Mouse (Mus musculus): ENCODE measurements around the gene Aspscr1. TPM values are rescaled to one million over a fixed set of nuclear protein-coding genes. Genes with fewer than 3 reads are reported as not detected.

The Aspscr1 gene
- total RNA-seq, 2 experiments from 2014 or later, result 34.8 to 39.8 TPM

- DNase-seq, result peak; percentile 89
These were observed 41.1 kb downstream of the Aspscr1 start, which contains the start of the genes Cenpx and Lrrc45 for GRCm38 (mm10) chr11:120713580-120714518. Gene Cenpx (minus strand): TSS chr11:120713738. Gene Lrrc45 (plus strand): TSS chr11:120713925.

DNA sequence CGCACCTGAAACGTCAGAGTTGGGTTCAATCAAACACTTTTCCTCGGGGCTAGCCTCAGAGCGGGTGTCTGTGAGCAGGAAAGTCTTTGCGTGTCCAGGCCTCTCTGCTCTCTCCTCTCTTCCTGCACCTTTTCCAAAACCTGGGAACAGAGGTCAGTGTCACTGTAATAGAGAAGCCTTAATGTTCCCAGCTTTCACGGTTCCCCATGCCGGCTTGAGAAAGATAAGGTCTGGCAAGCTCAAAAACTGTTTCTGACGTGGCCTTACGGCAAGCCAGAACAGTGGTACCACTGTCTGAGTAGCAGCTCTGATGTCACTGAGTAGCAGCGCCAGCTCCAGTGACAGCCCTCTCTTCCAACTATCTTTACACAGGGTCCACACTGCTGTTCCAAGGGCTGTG lies 41.8 kb downstream of the Aspscr1 start:
- DNase-seq, result no peak

DNA sequence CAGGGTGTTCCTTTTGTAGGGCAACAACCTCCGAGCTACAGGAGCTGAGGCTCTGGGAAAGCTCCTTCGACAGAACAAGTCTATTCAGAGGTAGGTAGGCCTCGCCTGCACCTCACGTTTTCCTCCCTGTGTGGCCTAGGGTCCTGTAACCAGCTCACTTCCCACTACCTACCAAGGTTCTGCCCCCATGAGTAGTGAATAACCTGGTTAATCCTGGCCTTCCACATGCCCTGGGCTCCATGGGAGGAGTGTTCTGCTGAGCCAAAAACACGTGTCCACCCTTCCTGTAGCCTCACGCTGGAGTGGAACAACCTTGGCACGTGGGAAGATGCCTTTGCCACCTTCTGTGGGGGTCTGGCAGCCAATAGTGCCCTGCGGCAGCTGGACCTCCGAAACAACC lies 42.4 kb downstream of the Aspscr1 start:
- DNase-seq, result no peak

DNA sequence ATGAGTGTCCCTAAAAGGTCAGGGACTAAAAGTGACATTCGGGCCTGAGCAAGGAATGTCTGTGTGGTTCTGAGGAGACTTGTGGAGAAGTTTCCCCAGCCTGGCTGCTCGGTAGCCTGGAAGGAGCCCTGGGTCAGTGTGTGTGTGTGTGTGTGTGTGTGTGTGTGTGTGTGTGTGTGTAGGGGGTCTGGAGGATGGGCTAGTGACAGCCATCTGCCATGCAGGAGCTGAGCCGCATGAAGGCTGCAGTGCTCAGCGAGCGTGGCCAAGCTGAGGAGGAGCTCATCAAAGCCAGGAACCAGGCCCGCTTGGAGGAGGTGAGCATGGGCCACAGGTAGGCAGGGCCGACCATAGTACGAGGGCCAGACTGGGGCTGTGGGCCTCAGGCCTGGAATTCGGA lies 46.5 kb downstream of the Aspscr1 start:
- no peak for DNase-seq

- no peak for DNase-seq
These were observed 47.1 kb downstream of the Aspscr1 start for GRCm38 (mm10) chr11:120719841-120720376.

- DNase-seq, result peak; percentile 96
These were observed 47.7 kb downstream of the Aspscr1 start for GRCm38 (mm10) chr11:120720450-120720849.

DNA sequence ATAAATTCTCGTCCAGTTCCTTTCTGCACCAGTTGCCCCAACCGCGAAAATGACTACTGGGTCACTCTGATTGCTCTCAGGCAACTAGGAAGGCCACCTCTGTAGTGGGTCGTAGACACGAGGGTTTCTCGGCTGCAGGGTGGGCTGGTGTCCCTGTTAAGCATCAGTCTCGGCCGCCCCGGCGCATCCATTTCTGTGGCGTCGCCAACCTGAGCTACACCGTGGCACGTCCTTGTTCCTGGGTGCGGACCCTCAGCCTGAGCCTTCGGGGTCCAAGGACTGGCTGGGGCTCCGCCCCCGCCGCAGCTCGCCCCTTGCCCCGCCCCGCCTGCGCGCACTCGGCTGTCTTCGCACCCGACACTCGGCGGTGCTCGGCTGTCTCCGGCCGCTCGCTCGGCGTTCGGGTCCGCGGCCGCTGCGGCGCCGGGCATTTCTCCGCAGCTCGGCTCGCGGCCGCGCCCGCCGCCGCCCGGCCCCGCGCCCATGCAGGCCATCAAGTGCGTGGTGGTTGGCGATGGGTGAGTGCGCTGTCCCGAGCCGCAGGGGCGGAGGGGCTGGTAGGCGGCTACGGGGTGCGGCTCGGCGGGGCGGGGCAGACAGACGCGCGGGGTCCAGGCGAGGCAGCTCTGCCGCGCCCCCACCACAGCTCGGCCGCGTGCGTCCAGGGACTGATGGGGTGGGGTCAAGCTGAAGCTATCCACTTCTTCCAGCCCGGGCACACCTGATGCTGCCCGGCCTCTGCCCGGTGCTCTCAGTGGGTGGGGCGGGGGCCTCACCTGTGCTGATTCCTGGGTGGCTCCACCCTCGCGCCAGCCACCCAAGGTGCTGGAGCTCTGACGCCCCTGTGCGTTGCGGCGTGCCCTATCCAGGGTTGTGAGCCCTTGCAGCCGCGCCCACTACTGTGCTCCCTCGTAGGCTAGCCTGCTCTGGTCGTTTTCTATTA lies 48.6 kb downstream of the Aspscr1 start, which contains the start of gene Rac3:
Gene Rac3, plus strand, starts transcription at position 347 of the 943 bp plus-strand sequence.
- DNase-seq, result peak; percentile 70

DNA sequence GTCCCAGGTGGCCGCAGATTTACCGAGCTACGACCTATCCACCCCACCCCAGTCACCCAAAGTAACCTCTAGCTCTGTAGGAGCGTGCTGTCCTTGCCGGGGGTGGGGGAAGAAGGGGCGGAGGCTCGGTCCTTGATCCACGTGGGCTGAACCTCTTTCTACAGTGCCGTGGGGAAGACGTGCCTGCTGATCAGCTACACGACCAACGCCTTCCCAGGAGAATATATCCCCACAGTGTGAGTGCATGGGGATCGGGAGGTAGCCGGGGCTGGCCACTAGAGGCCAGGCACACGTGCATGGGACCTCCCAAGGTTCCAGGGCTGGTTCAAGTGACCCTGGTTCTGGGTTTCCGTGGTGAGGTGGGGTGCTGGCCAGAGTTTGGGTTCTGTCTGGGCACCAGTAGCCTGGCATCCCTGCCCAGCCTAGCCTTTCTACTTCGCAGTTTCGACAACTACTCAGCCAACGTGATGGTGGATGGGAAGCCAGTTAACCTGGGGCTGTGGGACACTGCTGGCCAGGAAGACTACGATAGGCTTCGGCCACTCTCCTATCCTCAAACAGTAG lies 49.4 kb downstream of the Aspscr1 start:
- no peak for DNase-seq

- DNase-seq, result no peak
These were observed 50.1 kb downstream of the Aspscr1 start for GRCm38 (mm10) chr11:120722761-120723382.

DNA sequence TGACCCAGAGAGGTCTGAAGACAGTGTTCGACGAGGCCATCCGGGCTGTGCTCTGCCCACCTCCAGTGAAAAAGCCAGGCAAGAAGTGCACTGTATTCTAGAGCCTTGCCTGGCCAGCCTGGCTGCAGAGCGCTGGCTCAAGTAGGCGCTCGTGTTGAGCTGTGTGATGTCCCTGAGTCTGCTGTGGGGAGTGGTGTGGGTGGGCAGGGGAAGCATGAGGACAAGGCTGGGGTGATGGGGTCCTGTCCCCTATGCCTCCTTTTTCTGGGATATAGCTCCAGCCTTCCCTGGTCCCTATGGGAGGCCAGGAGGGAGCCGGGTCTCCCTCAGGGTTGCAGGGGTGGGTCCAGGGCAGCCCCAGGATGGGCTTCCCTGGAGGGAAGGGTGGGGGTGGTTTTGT lies 50.7 kb downstream of the Aspscr1 start:
- DNase-seq, result no peak

DNA sequence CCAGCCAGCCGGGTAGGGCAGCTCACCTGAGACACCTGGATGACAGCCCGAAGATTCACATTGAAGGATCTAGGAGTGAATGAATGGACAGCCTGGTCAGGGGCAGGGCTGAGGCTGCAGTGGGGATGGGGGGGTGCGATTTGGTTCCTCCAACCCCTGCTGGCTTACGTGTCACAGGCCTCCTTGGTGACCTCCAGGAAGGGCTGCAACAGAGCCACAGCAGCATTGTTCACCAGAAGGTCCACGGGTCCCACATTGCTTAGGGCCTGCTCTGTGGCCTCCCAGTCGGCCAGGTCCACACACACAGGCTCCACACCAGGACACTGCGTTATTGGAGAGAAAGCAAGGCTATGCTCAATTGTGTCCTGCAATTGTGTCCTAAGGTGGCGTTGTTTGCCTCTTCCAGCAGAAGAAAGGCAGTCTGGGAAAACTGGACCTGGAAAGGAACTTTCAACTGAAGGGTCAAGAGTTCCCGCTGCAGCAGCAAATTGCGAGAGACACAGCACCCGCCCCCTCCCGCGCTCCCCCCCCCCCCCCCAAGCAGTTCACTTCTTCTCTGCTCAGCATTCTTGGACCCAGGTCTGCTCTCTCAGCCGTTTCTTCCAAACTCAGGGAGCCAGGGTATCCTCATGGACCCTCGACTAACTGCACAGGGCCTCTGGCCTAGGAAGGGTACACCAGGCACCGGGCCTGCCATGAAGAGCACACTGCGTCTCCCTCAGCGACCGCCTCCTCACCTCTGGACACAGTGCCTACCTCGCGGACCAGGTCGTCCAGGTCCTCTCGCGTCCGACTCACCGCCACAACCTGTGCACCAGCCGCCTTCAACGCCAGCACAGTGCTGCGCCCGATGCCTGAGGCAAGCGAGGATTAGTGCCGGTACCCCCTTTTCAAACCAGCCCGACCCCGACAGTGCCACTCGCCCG lies 53.7 kb downstream of the Aspscr1 start:
- DNase-seq, result no peak

GRCm38 (mm10) chr11:120727169-120727527 lies 54.4 kb downstream of the Aspscr1 start, which contains the start of gene Dcxr:
Gene Dcxr (minus strand): TSS chr11:120727281.
- peak; percentile 77 for DNase-seq

DNA sequence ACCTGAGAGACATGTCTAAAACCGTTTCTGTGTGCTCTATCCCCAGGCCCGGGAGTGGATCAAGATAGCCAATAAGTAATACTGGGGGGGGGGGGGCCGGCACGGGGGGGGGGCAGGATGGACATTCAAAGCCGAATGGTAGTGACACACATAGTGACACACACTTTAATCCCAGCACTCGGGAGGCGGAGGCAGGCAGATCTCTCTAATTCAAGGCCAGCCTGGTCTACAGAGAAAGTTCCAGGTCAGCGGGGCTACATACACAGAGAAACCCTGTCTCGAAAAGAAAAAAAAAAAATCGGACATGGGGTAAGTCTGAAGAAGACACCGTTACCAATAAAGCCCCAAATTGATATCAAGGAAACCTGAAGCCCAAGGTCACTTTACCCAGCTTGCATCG lies 54.8 kb downstream of the Aspscr1 start:
- DNase-seq, result no peak

- no peak for DNase-seq
These were observed 55.9 kb downstream of the Aspscr1 start for GRCm38 (mm10) chr11:120728530-120729240.

- peak; percentile 24 for DNase-seq
These were observed 56.8 kb downstream of the Aspscr1 start for GRCm38 (mm10) chr11:120729432-120730050.

- no peak for DNase-seq
These were observed 57.6 kb downstream of the Aspscr1 start for GRCm38 (mm10) chr11:120730331-120730870.

GRCm38 (mm10) chr11:120731395-120731794 lies 58.6 kb downstream of the Aspscr1 start:
- no peak for DNase-seq

GRCm38 (mm10) chr11:120731858-120732680 lies 59.3 kb downstream of the Aspscr1 start, which contains the start of gene Cbr2:
Gene Cbr2 (minus strand): TSS chr11:120732114.
- peak; percentile 8 for DNase-seq

Data from gastrocnemius, postnatal 10 days (tissue).